Mouse (Mus musculus) gastrocnemius, postnatal 25 days (tissue): Measurements from ENCODE around the gene Slc45a3. TPM values are rescaled to one million over a fixed set of nuclear protein-coding genes. Genes with fewer than 3 reads are reported as not detected.
A peak's percentile ranks its signal among the peaks of the same experiment; 100 is the strongest.

Source experiments
- DNase-seq: peaks from one replicate; pipeline ENCODE4 v3.0.0; 2022
- total RNA-seq, 2 experiments: library from RNA; stranded (reverse); gene quantifications; 1 replicate in 1 of 2; 2 replicates in 1 of 2; pipeline ENCODE4 v1.2.3; 2021

Gene Slc45a3
- total RNA-seq, 2 experiments from 2014 or later, result 1.3 to 1.6 TPM

DNA sequence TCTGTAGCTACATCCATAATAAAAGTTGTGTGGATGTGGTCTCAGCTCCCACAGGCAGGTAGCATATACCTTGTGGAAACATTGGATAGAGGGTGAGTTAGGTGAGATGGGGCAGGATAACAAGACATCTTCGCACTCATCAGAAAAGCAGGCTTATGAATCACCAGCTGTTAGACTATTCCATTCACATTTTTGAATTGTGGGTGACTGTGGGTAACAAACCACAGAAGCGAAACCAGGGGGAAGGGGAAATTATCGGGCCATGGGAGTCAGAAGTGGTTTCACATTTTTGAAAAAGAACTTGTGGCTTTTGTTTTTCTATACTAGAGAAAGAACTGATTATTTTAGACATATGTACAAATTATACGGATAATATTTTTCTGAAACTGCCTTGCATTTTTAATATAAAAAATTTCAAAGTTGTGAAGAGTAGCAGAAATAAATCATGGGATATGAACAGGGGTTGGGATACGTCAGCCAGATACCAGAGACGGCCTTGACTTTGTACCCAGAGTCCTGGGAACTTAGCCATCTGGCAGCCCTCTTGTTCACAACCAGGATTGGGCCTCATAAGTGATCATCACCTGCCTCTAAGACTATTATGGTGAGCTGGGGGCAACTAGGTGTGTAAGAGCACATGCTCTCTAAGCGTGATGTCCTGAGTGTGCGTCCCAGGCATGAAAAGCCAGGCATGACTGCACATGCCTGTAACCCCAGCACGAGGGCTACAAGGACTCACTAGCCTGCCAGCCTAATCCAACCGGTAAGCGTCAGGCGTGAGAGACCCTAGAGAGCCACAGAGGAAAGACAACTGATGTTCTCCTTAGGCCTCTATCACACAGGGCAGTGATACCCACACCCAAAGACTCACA, 30.6 kb downstream of the Slc45a3 start:
- peak; percentile 56 for DNase-seq

GRCm38 (mm10) chr1:131995062-131995461, 32.3 kb downstream of the Slc45a3 start:
- DNase-seq, result no peak

DNA sequence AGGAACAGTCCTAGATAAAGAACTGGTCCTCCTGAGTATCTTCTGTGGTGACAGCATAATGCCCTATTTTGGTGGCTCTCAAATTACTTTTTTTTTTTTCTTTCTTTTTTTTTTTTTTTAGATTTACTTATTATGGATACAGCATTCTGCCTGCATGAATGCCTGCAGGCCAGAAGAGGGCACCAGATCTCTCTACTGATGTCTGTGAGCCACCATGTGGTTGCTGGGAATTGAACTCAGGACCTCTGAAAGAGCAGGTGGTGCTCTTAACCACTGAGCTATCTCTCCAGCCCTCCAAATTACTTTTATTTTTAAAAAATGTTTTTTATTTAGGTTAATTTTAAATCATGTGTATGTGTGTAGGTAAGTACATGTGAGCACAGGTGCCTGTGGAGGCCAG, 37.7 kb downstream of the Slc45a3 start:
- DNase-seq, result no peak

GRCm38 (mm10) chr1:132001880-132002330, 39.1 kb downstream of the Slc45a3 start:
- DNase-seq, result no peak

DNA sequence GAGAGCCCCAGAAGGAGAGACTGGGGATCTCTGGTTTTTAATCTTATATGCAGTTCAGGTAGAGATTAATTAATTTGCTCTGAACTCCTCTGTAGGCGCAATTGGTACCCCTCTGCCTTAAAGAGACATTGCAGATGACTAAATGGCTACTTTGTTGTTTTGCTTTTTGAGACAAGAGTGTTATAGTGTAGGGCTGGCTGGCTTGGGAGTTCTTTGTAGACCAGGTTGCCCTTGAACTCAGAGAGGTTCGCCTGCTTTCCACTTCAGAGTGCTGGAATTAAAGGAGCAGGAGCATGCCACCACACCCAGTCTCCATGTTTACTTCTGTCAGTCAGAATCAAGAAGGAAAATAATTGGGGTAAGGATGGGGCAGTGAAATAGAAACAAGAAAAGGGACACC, 40.3 kb downstream of the Slc45a3 start:
- DNase-seq, result no peak

DNA sequence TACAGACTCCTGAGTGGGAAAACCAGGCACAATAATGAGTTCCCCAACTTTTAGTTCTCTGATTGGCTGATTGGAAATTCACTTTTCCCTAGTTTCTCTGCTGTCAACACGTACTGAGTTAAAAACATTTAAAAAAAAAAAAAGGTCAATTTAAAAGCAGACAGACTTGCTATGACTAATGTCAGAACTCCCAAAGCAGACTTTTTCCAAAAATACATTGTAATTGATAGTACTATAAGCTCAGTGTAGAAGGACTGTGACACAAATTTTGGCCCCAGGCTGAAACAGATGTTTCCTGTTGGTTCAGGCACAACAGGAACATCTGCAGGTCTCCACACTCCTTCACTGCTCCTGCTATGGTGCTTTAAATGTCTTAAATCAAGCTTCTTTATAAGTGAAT, 41.0 kb downstream of the Slc45a3 start:
- peak; percentile 25 for DNase-seq

- no peak for DNase-seq
Measured at GRCm38 (mm10) chr1:132004574-132005180, 41.9 kb downstream of the Slc45a3 start.

- no peak for DNase-seq
Measured at GRCm38 (mm10) chr1:132005466-132005865, 42.7 kb downstream of the Slc45a3 start.

- DNase-seq, result no peak
Measured at GRCm38 (mm10) chr1:132006046-132006445, 43.3 kb downstream of the Slc45a3 start.

DNA sequence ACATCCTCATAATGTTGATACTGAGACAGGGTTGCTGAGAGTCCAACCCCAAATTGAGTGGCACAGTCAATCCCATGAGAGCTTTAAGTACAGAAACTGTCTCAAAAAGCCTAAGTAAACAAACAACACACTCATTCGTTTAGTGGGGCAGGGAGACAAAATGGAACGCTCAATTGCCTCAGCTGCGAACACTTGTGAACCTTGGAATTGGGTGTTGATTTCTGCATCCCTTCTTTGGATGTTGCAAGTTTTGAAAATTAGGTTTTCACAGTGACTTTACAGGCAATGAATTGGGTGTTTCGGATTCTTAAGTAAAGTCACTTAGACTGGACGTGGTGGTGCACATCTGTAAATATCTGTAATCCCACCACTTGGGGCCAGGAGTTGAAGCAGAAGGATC, 44.0 kb downstream of the Slc45a3 start:
- no peak for DNase-seq

DNA sequence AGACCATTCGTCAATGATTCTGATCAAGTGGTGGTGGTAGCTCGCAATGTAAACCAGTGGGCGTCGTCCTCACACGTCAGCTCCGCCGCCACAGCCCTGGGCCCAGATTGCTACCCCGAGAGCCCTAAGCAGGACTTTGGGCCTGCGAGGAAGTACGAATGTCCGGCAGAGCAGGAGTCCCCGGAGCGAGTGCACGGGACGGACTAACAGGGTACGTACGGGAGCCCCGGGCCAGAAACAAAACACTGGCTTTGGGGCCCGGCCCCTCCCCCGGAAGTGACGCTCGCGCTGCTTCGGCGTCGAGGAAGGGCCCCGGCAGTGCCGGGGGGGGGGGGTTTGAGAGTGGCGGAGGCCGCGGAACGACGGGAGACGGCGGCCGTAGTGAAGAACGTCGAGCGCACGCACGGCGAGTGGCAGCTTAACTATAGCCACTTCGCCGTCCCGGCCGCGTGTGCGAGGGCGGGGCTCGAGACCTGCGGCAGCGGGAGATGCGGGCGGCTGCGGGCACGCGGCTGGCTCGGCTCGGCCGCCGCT, 44.6 kb downstream of the Slc45a3 start, which contains the start of gene Elk4:
TSS of gene Elk4 (plus strand) at position 326 of the 534 bp plus-strand sequence.
- peak; percentile 94 for DNase-seq

DNA sequence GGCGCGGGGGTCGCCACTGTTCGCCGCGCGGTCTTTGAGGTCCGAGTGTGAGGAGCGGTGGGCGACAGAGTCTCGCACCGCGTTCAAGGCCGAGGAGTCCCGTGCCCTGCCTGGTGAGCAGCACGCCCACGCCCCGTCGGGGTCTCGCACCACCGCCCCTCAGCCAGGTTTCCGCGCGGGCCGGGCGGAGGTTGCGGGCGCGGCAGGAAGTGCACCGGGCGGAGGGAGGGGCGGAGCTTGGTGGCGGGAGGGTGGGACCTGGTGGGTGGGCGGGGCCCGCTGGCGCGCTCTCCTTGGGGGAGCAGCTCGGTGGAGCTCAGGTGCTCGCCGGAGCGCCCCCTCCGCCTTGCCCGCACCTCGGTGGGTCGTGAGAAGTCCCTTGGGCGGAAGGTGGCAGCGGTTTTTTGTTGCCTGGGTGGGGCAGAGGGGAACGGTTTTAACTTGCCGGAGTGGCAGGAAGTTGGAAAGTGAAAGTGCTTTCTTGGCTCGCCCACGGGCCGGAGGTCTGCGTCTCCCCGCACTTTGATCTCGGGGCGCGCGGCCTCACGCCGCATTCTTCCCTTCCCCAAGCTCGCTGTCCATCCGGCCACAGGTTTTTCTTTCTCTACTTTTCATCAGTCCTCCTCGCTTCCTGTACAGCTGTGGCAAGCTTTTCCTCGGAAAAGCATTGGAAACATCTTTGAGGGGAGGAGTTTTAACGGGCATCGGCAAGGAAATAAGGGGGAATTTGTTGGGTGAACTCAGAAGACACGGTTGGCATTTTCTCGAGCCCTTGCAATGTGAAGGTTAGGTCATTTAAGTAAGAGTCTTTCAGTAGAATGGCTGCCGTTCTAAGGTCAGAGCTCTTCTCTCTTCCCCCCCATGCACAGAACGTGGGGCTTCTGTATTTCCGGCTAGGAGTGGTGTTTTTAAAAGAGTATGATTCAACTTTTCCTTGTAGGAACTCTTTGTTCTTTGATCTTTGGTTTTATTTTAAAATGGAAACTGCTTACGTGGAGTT, 45.4 kb downstream of the Slc45a3 start:
- peak; percentile 90 for DNase-seq

- DNase-seq, result no peak
Measured at GRCm38 (mm10) chr1:132008881-132009644, 46.3 kb downstream of the Slc45a3 start.

DNA sequence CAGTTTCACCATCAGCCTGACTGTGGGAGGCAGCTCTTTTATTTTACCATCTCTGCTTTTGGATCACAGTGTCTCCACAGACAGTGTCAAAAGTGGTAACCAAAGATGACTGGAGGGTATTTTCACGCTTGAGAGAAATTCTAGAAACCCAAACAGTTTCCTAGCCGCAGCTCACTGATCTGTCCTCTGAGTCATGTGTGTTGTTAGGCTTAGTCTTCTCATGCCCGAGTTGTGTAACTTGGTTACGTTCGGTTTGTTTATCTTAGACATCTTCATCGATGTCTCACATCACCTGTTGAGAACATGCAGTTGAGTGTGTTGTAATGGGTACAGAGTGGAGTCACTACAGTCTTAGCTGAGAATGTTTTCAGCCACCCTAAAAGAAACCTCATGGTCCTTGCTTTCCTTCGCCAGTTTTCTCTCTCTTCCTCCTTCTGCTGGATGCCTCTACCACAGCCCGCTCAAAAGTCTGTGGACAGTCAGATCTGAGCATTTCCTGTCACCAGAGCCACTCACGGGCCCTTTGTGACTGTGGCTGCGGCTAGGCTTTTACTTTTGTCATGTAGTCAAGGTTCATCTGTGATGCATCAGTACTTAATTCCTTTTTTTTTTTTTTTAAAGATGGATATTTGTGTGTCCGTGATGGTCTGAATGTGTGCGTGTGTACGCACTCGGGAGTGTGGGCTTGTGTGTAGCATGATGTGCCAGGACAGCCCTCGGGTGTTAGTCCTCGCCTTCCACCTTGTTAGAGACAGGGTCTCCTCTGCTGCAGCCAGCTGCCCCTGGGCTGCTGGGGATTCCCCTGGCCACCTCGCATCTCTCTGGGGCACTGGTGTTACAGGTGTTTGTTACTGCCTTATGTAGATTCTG, 48.1 kb downstream of the Slc45a3 start:
- DNase-seq, result no peak

GRCm38 (mm10) chr1:132011785-132012184, 49.0 kb downstream of the Slc45a3 start:
- no peak for DNase-seq

DNA sequence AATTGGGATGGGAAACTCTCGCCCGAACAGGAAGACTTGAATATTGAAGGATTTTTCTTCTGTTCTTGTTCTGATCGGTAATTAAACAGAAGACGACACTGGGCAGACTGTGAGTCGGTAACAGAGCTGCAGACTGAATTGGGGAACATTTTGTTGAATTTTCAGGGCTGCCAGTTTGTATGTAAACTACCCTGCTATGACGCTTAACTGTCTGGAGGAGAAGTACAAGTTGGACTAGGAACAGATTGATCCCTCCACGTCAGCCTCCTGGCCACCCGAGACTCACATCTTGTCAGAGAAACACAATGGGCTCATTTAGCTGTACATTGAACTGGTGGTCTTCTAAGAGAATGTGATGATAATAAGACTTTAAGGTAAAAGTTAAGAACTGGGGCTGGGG, 50.1 kb downstream of the Slc45a3 start:
- no peak for DNase-seq

GRCm38 (mm10) chr1:132014800-132015199, 52.0 kb downstream of the Slc45a3 start:
- no peak for DNase-seq

DNA sequence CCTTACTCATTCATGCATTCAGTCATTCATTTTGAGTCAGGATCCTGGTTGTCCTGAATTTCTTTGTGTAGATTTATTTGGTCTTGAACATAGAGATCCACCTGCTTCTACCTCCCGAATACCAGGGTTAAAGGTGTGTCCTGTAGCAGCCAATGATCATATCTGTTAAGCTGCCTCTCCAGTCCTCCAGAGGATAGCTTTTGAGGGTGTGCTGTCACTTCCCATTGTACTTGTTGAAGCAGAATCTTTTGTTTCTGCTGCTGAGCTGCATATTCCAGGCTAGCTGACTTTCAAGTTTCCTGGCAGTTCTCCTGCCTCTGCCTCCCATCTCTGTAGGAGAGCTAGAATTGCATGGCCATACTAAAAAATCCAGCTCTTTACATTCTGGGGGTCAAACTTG, 53.9 kb downstream of the Slc45a3 start:
- DNase-seq, result no peak

DNA sequence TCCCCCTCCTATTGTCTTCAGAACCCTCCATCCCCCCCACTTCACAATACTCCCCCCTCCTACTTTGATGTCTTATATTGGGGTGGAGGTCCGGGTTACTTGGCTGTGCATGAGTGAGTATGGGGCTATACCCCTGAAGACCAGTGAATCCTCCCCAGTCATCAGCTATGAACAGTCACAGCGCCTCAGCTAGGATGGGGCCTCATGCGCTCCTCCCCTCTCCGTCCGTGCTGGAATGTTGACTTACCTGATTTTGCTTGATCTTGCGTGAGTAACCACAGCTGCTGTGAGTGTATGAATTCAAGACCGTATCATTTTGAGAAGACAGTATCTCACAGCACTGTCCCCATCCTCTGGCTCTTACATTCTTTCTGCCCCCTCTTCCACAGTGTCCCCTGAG, 57.1 kb downstream of the Slc45a3 start:
- DNase-seq, result no peak

- no peak for DNase-seq
Measured at GRCm38 (mm10) chr1:132022107-132022506, 59.3 kb downstream of the Slc45a3 start.
